Mouse (Mus musculus): ENCODE data around the gene Vasp. TPM values are rescaled to one million over a fixed set of nuclear protein-coding genes. Genes with fewer than 3 reads are reported as not detected.
A peak's percentile ranks its signal among the peaks of the same experiment; 100 is the strongest.

Vasp gene
- total and polyA plus RNA-seq, 2 experiments from 2014 or later = 35.5 to 62.6 TPM

GRCm38 (mm10) chr7:19303770-19304169, 32.2 kb upstream of the Vasp start:
- H3K4me3 ChIP-seq (ENCODE audit: low read length) = no peak overlapping the region

GRCm38 (mm10) chr7:19303046-19303305, 31.4 kb upstream of the Vasp start:
- no peak overlapping the region for H3K9ac ChIP-seq (replicated peaks; ENCODE audit: low read length)
- no peak for TF ChIP-seq CTCF (IDR thresholded peaks at IDR 0.05; ENCODE audit: low read depth)

More at GRCm38 (mm10) chr7:19303770-19304169, 32.2 kb upstream of the Vasp start:
- Histone ChIP-seq H3K9me3 (ENCODE audit: low read length) (no peaks in the 10 kb centered on the region), H3K36me3 (ENCODE audit: insufficient read depth, low read length) (no peaks in the 10 kb centered on the region), H3K9ac (replicated peaks; ENCODE audit: low read length) (no peak overlapping the region), H3K4me1 (ENCODE audit: insufficient read depth, low read length) (no peaks in the 10 kb centered on the region), H3K4me2 (ENCODE audit: low read depth, low read length) (peak overlapping the region; percentile 49), H3K27me3 (ENCODE audit: insufficient read depth, low read length) (peaks cover 24% of the 10 kb centered on the region), H3K27ac (no peak overlapping the region)
- under 1% methylated on average over 16 of the region's 16 CpGs for WGBS
- ATAC-seq (no peak), DNase-seq (ENCODE audit: low spot score) (peak; percentile 74)
- TF ChIP-seq CTCF (IDR thresholded peaks at IDR 0.05; ENCODE audit: low read depth) = peak; percentile 78

GRCm38 (mm10) chr7:19302264-19303045, 30.8 kb upstream of the Vasp start:
- Histone ChIP-seq H3K9me3 (ENCODE audit: low read length) (no peaks in the 10 kb centered on the region), H3K4me3 (ENCODE audit: low read length) (peak overlapping the region; percentile 42; the same call in 1 of the 2 replicates), H3K9ac (replicated peaks; ENCODE audit: low read length) (peak overlapping the region; percentile 46; the same call in 1 of the 2 replicates), H3K4me2 (ENCODE audit: low read depth, low read length) (peak overlapping the region; percentile 61), H3K27me3 (ENCODE audit: insufficient read depth, low read length) (peaks cover 24% of the 10 kb centered on the region), H3K4me1 (ENCODE audit: insufficient read depth, low read length) (no peaks in the 10 kb centered on the region), H3K27ac (no peak overlapping the region), H3K36me3 (ENCODE audit: insufficient read depth, low read length) (no peaks in the 10 kb centered on the region)
- WGBS = 49% methylated on average over 13 of the region's 13 CpGs
- no peak for ATAC-seq
- TF ChIP-seq CTCF (IDR thresholded peaks at IDR 0.05; ENCODE audit: low read depth) = no peak
- no peak for DNase-seq (ENCODE audit: low spot score)

More at GRCm38 (mm10) chr7:19303046-19303305, 31.4 kb upstream of the Vasp start:
- Histone ChIP-seq H3K27ac (no peak overlapping the region), H3K9me3 (ENCODE audit: low read length) (no peaks in the 10 kb centered on the region), H3K36me3 (ENCODE audit: insufficient read depth, low read length) (no peaks in the 10 kb centered on the region), H3K4me1 (ENCODE audit: insufficient read depth, low read length) (no peaks in the 10 kb centered on the region), H3K4me3 (ENCODE audit: low read length) (no peak overlapping the region), H3K27me3 (ENCODE audit: insufficient read depth, low read length) (peaks cover 24% of the 10 kb centered on the region), H3K4me2 (ENCODE audit: low read depth, low read length) (no peak overlapping the region)
- ATAC-seq = no peak
- DNase-seq (ENCODE audit: low spot score) = no peak
- WGBS = 81% methylated on average over 12 of the region's 12 CpGs

GRCm38 (mm10) chr7:19301461-19302263, 30.0 kb upstream of the Vasp start:
- peak overlapping the region; percentile 46 for H3K9ac ChIP-seq (replicated peaks; ENCODE audit: low read length)
- no peak overlapping the region for H3K27ac ChIP-seq
- no peaks in the 10 kb centered on the region for H3K4me1 ChIP-seq (ENCODE audit: insufficient read depth, low read length)
- 9% methylated on average over 16 of the region's 16 CpGs for WGBS
- TF ChIP-seq CTCF (IDR thresholded peaks at IDR 0.05; ENCODE audit: low read depth) = no peak
- peak overlapping the region; percentile 61 for H3K4me2 ChIP-seq (ENCODE audit: low read depth, low read length)
- H3K27me3 ChIP-seq (ENCODE audit: insufficient read depth, low read length) = peaks cover 18% of the 10 kb centered on the region
- no peaks in the 10 kb centered on the region for H3K9me3 ChIP-seq (ENCODE audit: low read length)
- H3K36me3 ChIP-seq (ENCODE audit: insufficient read depth, low read length) = no peaks in the 10 kb centered on the region
- DNase-seq (ENCODE audit: low spot score) = no peak
- H3K4me3 ChIP-seq (ENCODE audit: low read length) = peak overlapping the region; percentile 42
- no peak for ATAC-seq

GRCm38 (mm10) chr7:19300501-19301421, 29.1 kb upstream of the Vasp start:
- TF ChIP-seq CTCF (IDR thresholded peaks at IDR 0.05; ENCODE audit: low read depth) = peak; percentile 94
- no peak overlapping the region for H3K27ac ChIP-seq

GRCm38 (mm10) chr7:19299194-19299593, 27.6 kb upstream of the Vasp start:
- Histone ChIP-seq H3K4me2 (ENCODE audit: low read depth, low read length) (no peak overlapping the region), H3K9ac (replicated peaks; ENCODE audit: low read length) (no peak overlapping the region), H3K27ac (no peak overlapping the region), H3K27me3 (ENCODE audit: insufficient read depth, low read length) (0 out of 2 replicates have a peak, but pooled peaks cover 4% of the 10 kb centered on the region), H3K4me3 (ENCODE audit: low read length) (no peak overlapping the region), H3K36me3 (ENCODE audit: insufficient read depth, low read length) (peaks cover 6% of the 10 kb centered on the region; the same call in 1 of the 2 replicates), H3K9me3 (ENCODE audit: low read length) (no peaks in the 10 kb centered on the region), H3K4me1 (ENCODE audit: insufficient read depth, low read length) (no peaks in the 10 kb centered on the region)
- ATAC-seq (no peak), DNase-seq (ENCODE audit: low spot score) (peak; percentile 85)
- peak; percentile 83 for TF ChIP-seq CTCF (IDR thresholded peaks at IDR 0.05; ENCODE audit: low read depth)
- 18% methylated on average over 3 of the region's 3 CpGs for WGBS

More at GRCm38 (mm10) chr7:19300501-19301421, 29.1 kb upstream of the Vasp start:
- ATAC-seq = peak; percentile 75
- no peaks in the 10 kb centered on the region for H3K9me3 ChIP-seq (ENCODE audit: low read length)
- H3K36me3 ChIP-seq (ENCODE audit: insufficient read depth, low read length) = no peaks in the 10 kb centered on the region
- peak overlapping the region; percentile 61 for H3K4me2 ChIP-seq (ENCODE audit: low read depth, low read length)
- H3K9ac ChIP-seq (replicated peaks; ENCODE audit: low read length) = peak overlapping the region; percentile 46
- WGBS = under 1% methylated on average over 29 of the region's 29 CpGs
- peak; percentile 92 for DNase-seq (ENCODE audit: low spot score)
- peak overlapping the region; percentile 42 for H3K4me3 ChIP-seq (ENCODE audit: low read length)
- H3K27me3 ChIP-seq (ENCODE audit: insufficient read depth, low read length) = peaks cover 9% of the 10 kb centered on the region; the same call in 1 of the 2 replicates
- no peaks in the 10 kb centered on the region for H3K4me1 ChIP-seq (ENCODE audit: insufficient read depth, low read length)

Data from hindbrain, postnatal 0 days (tissue).